Mouse (Mus musculus): ENCODE measurements around the gene Bank1.

GRCm38 (mm10) chr3:136070394-136070793, 255.5 kb downstream of the Bank1 start:
- TF ChIP-seq CTCF (IDR thresholded peaks at IDR 0.05; ENCODE audit: low read depth, low read length), result no peak
- TF ChIP-seq GATA2 (IDR thresholded peaks at IDR 0.05; ENCODE audit: borderline replicate concordance, low read depth, low read length), result no peak
- no peak for TF ChIP-seq GATA1 (IDR thresholded peaks at IDR 0.05; ENCODE audit: borderline replicate concordance, low read length)
- TF ChIP-seq POLR2AphosphoS5 (IDR thresholded peaks at IDR 0.05; ENCODE audit: insufficient replicate concordance, low read depth, low read length), result no peak
- no peak for TF ChIP-seq TAL1 (conservative IDR thresholded peaks at IDR 0.05; ENCODE audit: low read depth, low read length)
